Mouse (Mus musculus): ENCODE data around the gene Sf3b4.

- TF ChIP-seq CTCF (IDR thresholded peaks at IDR 0.05; ENCODE audit: low read depth) (no peak), EP300 (optimal IDR thresholded peaks at IDR 0.05) (no peak)
Measured at GRCm38 (mm10) chr3:96132478-96132877, 39.7 kb upstream of the Sf3b4 start.

All from stomach, postnatal 0 days (tissue).